Mouse (Mus musculus) CD4-positive, CD25-positive, alpha-beta regulatory T cell, adult 9 weeks (primary cell): ENCODE measurements around the gene Olfr638. TPM values are rescaled to one million over a fixed set of nuclear protein-coding genes. Genes with fewer than 3 reads are reported as not detected.

ENCODE experiments used
- polyA plus RNA-seq: library from polyadenylated mRNA; unstranded; fragments of 100-300 nt; shearing (Covaris generic); gene quantifications from one replicate; pipeline ENCODE4 v1.2.1, GENCODE M21; 2017

Gene Olfr638
- not detected for polyA plus RNA-seq

DNA sequence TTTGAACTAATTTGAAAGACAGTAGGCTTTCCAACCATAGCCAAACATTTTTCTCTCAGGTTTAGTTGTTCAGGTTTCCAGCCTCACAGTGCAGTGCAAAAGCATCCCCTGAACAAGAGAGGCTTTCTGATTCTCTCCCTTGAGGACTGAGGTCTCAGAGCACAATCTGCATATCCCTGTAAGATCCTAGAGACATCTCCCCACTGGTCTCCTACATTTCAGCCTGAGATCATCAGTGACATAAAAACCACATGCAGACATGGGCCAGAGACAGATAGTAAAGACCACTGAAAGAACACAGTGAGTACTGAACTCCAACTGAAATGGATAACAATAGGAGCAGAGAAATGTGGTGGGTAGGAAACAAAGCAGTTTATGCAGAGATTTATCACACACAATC is at the start of gene Olfr638:
Olfr638 (plus strand) TSS at position 301 of the 400 bp plus-strand sequence.

DNA sequence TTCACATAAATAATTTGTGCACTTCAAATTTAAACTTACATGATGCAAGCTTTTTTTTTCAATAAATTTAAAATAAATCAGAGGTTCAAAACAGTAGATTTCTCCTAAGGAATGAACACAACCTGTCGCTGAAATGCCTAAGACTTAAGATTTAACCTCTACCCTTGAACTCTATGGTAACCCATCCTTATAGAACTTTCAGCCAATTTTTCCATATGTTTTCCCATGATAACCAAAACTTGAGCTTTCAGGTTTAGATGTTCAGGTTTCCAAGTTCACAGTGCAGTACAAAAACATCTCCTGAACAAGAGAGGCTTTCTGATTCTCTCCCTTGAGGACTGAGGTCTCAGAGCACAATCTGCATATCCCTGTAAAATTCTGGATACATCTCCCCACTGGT is 27.7 kb upstream of the Olfr638 start, which contains the start of gene Olfr635:
Olfr635 (plus strand) TSS at position 301 of the 400 bp plus-strand sequence.

DNA sequence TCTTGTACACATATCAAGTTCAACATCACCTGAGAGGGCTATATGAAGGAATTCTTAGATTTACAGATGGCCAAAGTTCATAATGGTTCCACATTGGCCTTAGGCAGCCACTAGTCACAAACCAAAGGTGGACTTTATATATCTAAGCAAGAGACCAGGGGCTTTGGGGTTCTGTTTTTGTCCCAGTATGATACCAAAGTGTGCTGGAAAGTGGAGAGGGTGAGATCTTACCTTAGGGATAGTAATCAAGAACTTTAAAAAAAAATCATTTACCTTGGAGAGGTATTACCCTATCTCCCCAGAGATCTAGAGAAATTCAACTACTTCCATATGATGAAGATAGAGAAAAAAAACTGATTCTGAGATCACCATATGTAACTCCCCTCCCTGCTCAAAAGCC is 18.7 kb downstream of the Olfr638 start, which contains the start of gene Olfr639:
Olfr639 (minus strand) TSS at position 101 of the 400 bp plus-strand sequence.

DNA sequence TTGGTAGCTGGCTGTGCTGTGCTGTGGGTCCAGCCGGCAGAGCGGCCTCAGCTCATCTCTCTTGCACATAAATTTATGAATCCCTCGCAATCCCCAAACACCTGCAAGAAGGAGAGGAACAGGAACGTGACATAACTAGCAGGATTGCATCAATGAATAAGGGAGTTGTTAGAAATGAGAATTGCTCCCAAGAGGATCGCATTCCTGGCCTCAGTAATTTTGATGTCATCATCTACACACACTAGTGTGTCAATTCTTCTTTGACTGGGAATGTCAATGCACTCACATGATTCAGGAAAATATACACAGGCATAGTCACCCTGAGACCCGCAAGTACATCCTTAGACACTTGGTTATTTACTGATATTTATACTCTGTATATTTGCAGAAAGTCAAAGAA is 26.9 kb downstream of the Olfr638 start, which contains the start of gene Olfr640:
Olfr640 (minus strand) TSS at position 101 of the 400 bp plus-strand sequence.

DNA sequence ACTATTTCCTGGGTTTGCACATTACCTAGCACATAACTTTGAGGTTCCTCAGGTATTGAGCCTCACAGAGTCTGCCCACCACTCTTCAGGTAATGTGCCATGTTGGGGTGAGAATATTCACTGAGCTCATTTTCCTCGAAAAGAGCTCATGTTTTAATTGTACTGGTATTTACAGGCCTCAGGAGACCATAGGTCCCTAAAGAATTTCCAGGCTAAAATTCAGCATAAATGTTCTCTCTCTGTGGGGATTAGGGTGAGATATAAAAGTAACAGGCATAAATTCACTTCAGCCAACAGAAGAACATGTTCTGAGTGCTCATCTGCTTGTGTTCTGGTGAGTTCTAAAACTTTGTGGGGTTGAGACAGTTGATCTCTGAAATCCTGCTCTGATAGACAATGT is 36.6 kb downstream of the Olfr638 start, which contains the start of gene Olfr641:
Olfr641 (plus strand) TSS at position 301 of the 400 bp plus-strand sequence.

DNA sequence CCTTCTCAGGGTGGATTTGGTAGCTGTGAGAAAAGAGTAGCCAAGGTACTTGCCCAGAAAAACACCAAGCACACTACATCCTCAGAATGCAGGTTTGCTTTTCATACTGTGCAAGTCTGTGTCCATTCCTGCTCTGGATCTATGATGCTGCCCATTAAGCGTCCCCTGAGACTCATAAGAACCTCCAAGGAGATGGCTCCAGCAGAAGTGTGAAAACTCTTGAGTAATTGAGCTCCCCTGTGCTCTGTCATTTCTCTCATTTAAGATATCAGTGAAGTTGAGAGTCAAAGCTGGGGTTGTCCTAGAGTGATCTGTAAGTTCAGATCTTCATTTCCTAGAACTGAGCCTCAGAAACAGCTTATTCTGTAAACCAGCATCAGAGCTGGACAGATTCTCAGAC is 54.0 kb downstream of the Olfr638 start, which contains the start of gene Olfr642:
Olfr642 (minus strand) TSS at position 101 of the 400 bp plus-strand sequence.

Other genes starting within 250 kb of the Olfr638 start
- not detected for gene Olfr630, start 241.4 kb upstream of the Olfr638 start, polyA plus RNA-seq
- gene Olfr69, start 227.2 kb upstream of the Olfr638 start, polyA plus RNA-seq = not detected
- 0.09 TPM for gene Olfr68, start 219.0 kb upstream of the Olfr638 start, polyA plus RNA-seq
- gene Olfr67, start 206.9 kb upstream of the Olfr638 start, polyA plus RNA-seq = not detected
- gene Hbb-bt, start 184.8 kb upstream of the Olfr638 start, polyA plus RNA-seq = 19.9 TPM
- 82.8 TPM for gene Hbb-bs, start 170.7 kb upstream of the Olfr638 start, polyA plus RNA-seq
- gene Hbb-bh2, start 158.2 kb upstream of the Olfr638 start, polyA plus RNA-seq = not detected
- not detected for gene Hbb-bh1, start 155.6 kb upstream of the Olfr638 start, polyA plus RNA-seq
- not detected for gene Hbb-y, start 145.5 kb upstream of the Olfr638 start, polyA plus RNA-seq
- not detected for gene Olfr66, start 112.5 kb upstream of the Olfr638 start, polyA plus RNA-seq
- not detected for gene Olfr64, start 104.3 kb upstream of the Olfr638 start, polyA plus RNA-seq
- gene Olfr65, start 95.3 kb upstream of the Olfr638 start, polyA plus RNA-seq = not detected
- not detected for gene Olfr631, start 69.9 kb upstream of the Olfr638 start, polyA plus RNA-seq
- not detected for gene Olfr632, start 64.4 kb upstream of the Olfr638 start, polyA plus RNA-seq
- not detected for gene Olfr633, start 54.3 kb upstream of the Olfr638 start, polyA plus RNA-seq
- gene Olfr635, start 27.6 kb upstream of the Olfr638 start, polyA plus RNA-seq = 0.04 TPM
- not detected for gene Olfr639, start 18.6 kb downstream of the Olfr638 start, polyA plus RNA-seq
- gene Olfr640, start 26.8 kb downstream of the Olfr638 start, polyA plus RNA-seq = not detected
- gene Olfr641, start 36.7 kb downstream of the Olfr638 start, polyA plus RNA-seq = not detected
- gene Olfr642, start 53.9 kb downstream of the Olfr638 start, polyA plus RNA-seq = 0.06 TPM
- not detected for gene 4930516K23Rik, start 62.7 kb downstream of the Olfr638 start, polyA plus RNA-seq
- not detected for gene Olfr644, start 73.1 kb downstream of the Olfr638 start, polyA plus RNA-seq
- not detected for gene Olfr645, start 86.7 kb downstream of the Olfr638 start, polyA plus RNA-seq
- not detected for gene Olfr646, start 106.1 kb downstream of the Olfr638 start, polyA plus RNA-seq
- not detected for gene Ubqln5, start 131.1 kb downstream of the Olfr638 start, polyA plus RNA-seq
- gene Olfr643, start 138.7 kb downstream of the Olfr638 start, polyA plus RNA-seq = not detected
- gene Ubqln3, start 144.5 kb downstream of the Olfr638 start, polyA plus RNA-seq = not detected
- not detected for gene Ubqlnl, start 151.8 kb downstream of the Olfr638 start, polyA plus RNA-seq
- gene Olfm5, start 166.1 kb downstream of the Olfr638 start, polyA plus RNA-seq = not detected
- gene Olfr648, start 184.6 kb downstream of the Olfr638 start, polyA plus RNA-seq = 0.26 TPM
- not detected for gene Olfr649, start 197.2 kb downstream of the Olfr638 start, polyA plus RNA-seq
- 1.7 TPM for gene Trim6, start 220.0 kb downstream of the Olfr638 start, polyA plus RNA-seq
- 63.8 TPM for gene Trim34a, start 245.7 kb downstream of the Olfr638 start, polyA plus RNA-seq